Mouse (Mus musculus): ENCODE measurements around the gene 9330182L06Rik. TPM values are rescaled to one million over a fixed set of nuclear protein-coding genes. Genes with fewer than 3 reads are reported as not detected.
A peak's percentile ranks its signal among the peaks of the same experiment; 100 is the strongest.

The 9330182L06Rik gene
- polyA plus RNA-seq, 1 experiment from 2014 or later = 24.9 TPM

DNA sequence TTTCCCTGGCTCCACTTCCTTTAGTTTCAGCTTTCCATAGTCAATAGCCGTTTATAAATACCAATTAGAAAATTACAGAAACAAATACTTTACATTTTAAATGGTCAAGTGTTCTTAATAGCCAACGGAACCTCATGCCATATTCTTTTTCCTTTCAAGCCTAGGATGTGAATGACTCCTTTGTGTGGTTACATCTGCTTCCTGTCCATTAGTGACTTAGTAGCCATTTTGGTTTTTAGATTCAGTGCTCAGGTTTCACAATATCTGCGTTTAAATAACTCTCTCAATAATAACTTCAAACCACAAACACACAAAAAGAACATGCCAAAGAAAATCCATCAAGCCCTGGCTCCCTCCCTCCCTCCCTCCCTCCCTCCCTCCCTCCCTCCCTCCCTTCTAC is 162.8 kb downstream of the 9330182L06Rik start:
- no peak for DNase-seq
- Histone ChIP-seq H3K27me3 (ENCODE audit: control insufficient read depth, insufficient read depth, low read length) (no peaks in the 10 kb centered on the region), H3K9ac (replicated peaks; ENCODE audit: low read length) (no peak overlapping the region), H3K4me1 (ENCODE audit: control insufficient read depth, insufficient read depth, low read length) (no peaks in the 10 kb centered on the region), H3K36me3 (ENCODE audit: control insufficient read depth, insufficient read depth, low read length) (0 out of 2 replicates have a peak, but pooled peaks cover 7% of the 10 kb centered on the region), H3K27ac (replicated peaks; ENCODE audit: low read depth, low read length) (no peak overlapping the region), H3K4me2 (ENCODE audit: low read length) (no peak overlapping the region), H3K4me3 (replicated peaks; ENCODE audit: low read depth, low read length) (no peak overlapping the region), H3K9me3 (ENCODE audit: control insufficient read depth, low read length) (no peaks in the 10 kb centered on the region)
- no peak for ATAC-seq (ENCODE audit: low FRiP score, low TSS enrichment)
- WGBS = 84% methylated on average over 3 of the region's 3 CpGs

DNA sequence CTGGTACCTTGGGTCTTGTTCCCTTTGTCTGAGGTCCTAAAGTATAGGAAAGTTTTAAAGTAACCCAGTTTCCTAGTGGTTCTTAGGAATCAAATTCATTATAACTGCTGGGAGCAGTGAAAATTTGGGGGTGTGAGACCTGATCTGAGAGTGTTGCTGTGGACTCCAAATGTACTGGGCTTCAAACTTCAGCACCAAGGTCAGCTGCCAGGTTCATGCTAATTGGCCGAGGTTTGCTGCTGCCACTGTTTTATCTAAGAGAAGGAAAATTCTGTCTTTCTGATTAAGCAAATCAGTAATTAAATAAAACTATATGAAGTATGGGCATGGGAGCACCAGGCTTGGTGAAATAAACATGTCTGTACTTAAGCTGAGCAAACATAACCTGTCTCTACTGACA is 180.2 kb downstream of the 9330182L06Rik start:
- no peak overlapping the region for H3K27ac ChIP-seq (replicated peaks; ENCODE audit: low read depth, low read length)
- peak; percentile 24 for DNase-seq
- WGBS = 36% methylated on average over 1 of the region's 1 CpGs

DNA sequence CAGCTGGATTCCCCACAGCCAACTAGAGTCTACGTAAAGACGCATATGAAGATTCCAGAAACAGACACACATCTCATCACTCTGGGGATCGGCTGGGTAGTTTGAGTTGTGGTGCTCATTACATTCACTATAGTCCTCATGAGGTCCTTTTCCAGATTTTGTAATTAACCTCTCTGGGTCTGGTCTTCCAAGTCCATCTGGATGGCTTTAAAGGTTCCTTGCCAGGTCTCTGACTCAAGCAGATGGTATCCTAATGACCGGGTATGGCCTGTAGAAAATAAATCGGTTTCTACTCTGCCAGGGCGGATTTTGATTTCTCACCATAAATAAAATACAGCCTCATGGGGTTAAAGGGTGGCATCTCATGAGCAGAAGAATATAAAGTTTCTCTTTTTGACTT is 183.0 kb downstream of the 9330182L06Rik start:
- DNase-seq = no peak
- ATAC-seq (ENCODE audit: low FRiP score, low TSS enrichment) = no peak

More for the DNA sequence above, 180.2 kb downstream of the 9330182L06Rik start:
- H3K9me3 ChIP-seq (ENCODE audit: control insufficient read depth, low read length) = no peaks in the 10 kb centered on the region
- no peak overlapping the region for H3K9ac ChIP-seq (replicated peaks; ENCODE audit: low read length)
- ATAC-seq (ENCODE audit: low FRiP score, low TSS enrichment) = no peak
- no peak overlapping the region for H3K4me2 ChIP-seq (ENCODE audit: low read length)
- 0 out of 2 replicates have a peak, but pooled peaks cover 4% of the 10 kb centered on the region for H3K36me3 ChIP-seq (ENCODE audit: control insufficient read depth, insufficient read depth, low read length)
- H3K4me1 ChIP-seq (ENCODE audit: control insufficient read depth, insufficient read depth, low read length) = no peaks in the 10 kb centered on the region
- H3K4me3 ChIP-seq (replicated peaks; ENCODE audit: low read depth, low read length) = no peak overlapping the region
- H3K27me3 ChIP-seq (ENCODE audit: control insufficient read depth, insufficient read depth, low read length) = no peaks in the 10 kb centered on the region

DNA sequence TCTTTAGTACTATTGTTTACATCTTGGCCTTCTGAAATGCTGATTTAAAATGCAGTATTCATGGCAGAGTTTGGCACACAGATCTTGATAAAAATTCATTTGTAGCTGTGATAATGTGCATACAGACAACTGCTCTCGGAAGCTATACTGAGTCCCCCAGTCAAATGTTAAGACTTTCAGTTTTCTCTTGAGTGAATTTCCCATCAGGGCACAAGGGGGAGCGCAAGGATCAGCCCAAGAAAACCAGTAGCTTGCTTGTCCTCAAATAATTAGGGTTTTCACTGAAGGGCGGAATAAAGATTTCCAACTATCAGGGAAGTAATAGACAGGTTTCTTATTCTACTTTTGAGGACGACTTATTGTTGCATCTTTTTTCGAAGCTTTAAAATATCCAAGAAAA is 183.7 kb downstream of the 9330182L06Rik start:
- WGBS = 46% methylated on average over 5 of the region's 5 CpGs
- DNase-seq (peak; percentile 69), ATAC-seq (ENCODE audit: low FRiP score, low TSS enrichment) (no peak)
- Histone ChIP-seq H3K27ac (replicated peaks; ENCODE audit: low read depth, low read length) (no peak overlapping the region), H3K4me3 (replicated peaks; ENCODE audit: low read depth, low read length) (no peak overlapping the region), H3K27me3 (ENCODE audit: control insufficient read depth, insufficient read depth, low read length) (no peaks in the 10 kb centered on the region), H3K36me3 (ENCODE audit: control insufficient read depth, insufficient read depth, low read length) (no peaks in the 10 kb centered on the region), H3K9ac (replicated peaks; ENCODE audit: low read length) (no peak overlapping the region), H3K4me2 (ENCODE audit: low read length) (no peak overlapping the region), H3K9me3 (ENCODE audit: control insufficient read depth, low read length) (no peaks in the 10 kb centered on the region), H3K4me1 (ENCODE audit: control insufficient read depth, insufficient read depth, low read length) (no peaks in the 10 kb centered on the region)

More for the DNA sequence above, 183.0 kb downstream of the 9330182L06Rik start:
- H3K9me3 ChIP-seq (ENCODE audit: control insufficient read depth, low read length) = no peaks in the 10 kb centered on the region
- H3K4me1 ChIP-seq (ENCODE audit: control insufficient read depth, insufficient read depth, low read length) = no peaks in the 10 kb centered on the region
- no peak overlapping the region for H3K27ac ChIP-seq (replicated peaks; ENCODE audit: low read depth, low read length)
- H3K4me3 ChIP-seq (replicated peaks; ENCODE audit: low read depth, low read length) = no peak overlapping the region
- no peaks in the 10 kb centered on the region for H3K36me3 ChIP-seq (ENCODE audit: control insufficient read depth, insufficient read depth, low read length)
- H3K9ac ChIP-seq (replicated peaks; ENCODE audit: low read length) = no peak overlapping the region
- 93% methylated on average over 6 of the region's 6 CpGs for WGBS
- no peaks in the 10 kb centered on the region for H3K27me3 ChIP-seq (ENCODE audit: control insufficient read depth, insufficient read depth, low read length)
- no peak overlapping the region for H3K4me2 ChIP-seq (ENCODE audit: low read length)

DNA sequence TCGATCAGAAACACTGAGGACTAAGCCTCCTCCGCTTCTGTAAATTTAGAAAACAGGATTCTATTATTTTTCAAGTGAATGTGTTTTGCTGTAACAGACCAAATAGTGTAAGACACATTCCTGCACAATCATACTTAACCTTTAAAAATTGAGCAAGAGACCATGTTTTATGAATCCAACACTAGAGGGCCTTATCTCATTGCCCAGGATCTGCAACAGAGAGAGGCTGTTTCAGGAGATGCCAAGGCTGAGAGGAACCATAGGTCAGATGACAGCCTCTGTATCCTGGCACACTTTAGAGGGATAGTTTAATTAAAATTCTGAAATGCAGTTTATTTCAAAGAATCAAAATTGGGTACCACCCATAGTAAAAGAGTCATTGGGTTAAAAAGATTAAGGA is 187.4 kb downstream of the 9330182L06Rik start:
- ATAC-seq (ENCODE audit: low FRiP score, low TSS enrichment) (no peak), DNase-seq (peak; percentile 37)
- no peak overlapping the region for H3K4me2 ChIP-seq (ENCODE audit: low read length)

DNA sequence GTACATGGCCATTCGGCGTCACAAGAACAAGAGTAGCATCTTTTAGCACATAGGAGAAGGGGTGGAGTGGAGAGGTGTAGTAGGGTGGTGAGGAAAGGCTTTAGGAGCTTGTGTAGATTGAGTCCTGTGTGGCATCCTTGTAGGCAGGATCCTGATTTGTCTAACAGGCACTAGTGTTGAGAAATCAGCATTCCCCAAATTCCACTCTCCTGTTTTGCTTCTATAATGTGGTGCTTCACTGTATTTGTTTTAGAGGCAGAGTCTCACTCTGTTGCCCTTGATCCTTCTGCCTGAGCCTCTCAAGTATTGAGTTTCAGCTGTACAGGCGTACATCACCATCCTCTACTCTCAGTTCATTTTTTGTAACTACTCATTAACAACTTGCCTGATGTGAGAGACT is 211.7 kb downstream of the 9330182L06Rik start:
- DNase-seq (no peak), ATAC-seq (ENCODE audit: low FRiP score, low TSS enrichment) (no peak)
- Histone ChIP-seq H3K27me3 (ENCODE audit: control insufficient read depth, insufficient read depth, low read length) (no peaks in the 10 kb centered on the region), H3K36me3 (ENCODE audit: control insufficient read depth, insufficient read depth, low read length) (no peaks in the 10 kb centered on the region), H3K27ac (replicated peaks; ENCODE audit: low read depth, low read length) (no peak overlapping the region), H3K4me1 (ENCODE audit: control insufficient read depth, insufficient read depth, low read length) (no peaks in the 10 kb centered on the region), H3K9ac (replicated peaks; ENCODE audit: low read length) (no peak overlapping the region), H3K4me3 (replicated peaks; ENCODE audit: low read depth, low read length) (no peak overlapping the region), H3K9me3 (ENCODE audit: control insufficient read depth, low read length) (no peaks in the 10 kb centered on the region), H3K4me2 (ENCODE audit: low read length) (no peak overlapping the region)
- WGBS = 94% methylated on average over 3 of the region's 3 CpGs

More for the DNA sequence above, 187.4 kb downstream of the 9330182L06Rik start:
- H3K27ac ChIP-seq (replicated peaks; ENCODE audit: low read depth, low read length) = no peak overlapping the region
- H3K9me3 ChIP-seq (ENCODE audit: control insufficient read depth, low read length) = no peaks in the 10 kb centered on the region
- 98% methylated on average over 2 of the region's 2 CpGs for WGBS
- no peak overlapping the region for H3K9ac ChIP-seq (replicated peaks; ENCODE audit: low read length)
- no peaks in the 10 kb centered on the region for H3K36me3 ChIP-seq (ENCODE audit: control insufficient read depth, insufficient read depth, low read length)
- no peak overlapping the region for H3K4me3 ChIP-seq (replicated peaks; ENCODE audit: low read depth, low read length)
- no peaks in the 10 kb centered on the region for H3K4me1 ChIP-seq (ENCODE audit: control insufficient read depth, insufficient read depth, low read length)
- no peaks in the 10 kb centered on the region for H3K27me3 ChIP-seq (ENCODE audit: control insufficient read depth, insufficient read depth, low read length)

DNA sequence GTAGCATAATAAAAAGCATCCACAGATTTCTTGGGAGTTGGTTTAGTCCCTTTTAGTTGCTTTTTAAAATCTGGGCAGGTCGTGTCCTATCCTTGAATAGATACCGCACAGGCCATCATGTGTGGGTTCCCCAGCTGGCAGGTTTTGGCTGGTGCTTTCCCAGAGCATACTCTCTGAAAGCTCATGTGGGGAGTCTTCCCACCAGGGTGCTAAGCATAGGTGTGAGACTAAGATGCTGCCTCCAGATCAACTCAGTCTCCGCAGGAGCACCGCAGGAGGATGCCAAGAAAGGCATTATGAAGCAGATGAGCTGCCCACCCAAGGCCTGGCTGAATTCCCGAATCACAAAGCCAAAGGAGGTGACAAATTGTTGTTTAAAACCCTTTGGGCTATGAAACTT is 229.5 kb downstream of the 9330182L06Rik start:
- H3K36me3 ChIP-seq (ENCODE audit: control insufficient read depth, insufficient read depth, low read length) = no peaks in the 10 kb centered on the region
- H3K4me3 ChIP-seq (replicated peaks; ENCODE audit: low read depth, low read length) = no peak overlapping the region
- H3K4me2 ChIP-seq (ENCODE audit: low read length) = no peak overlapping the region
- H3K9ac ChIP-seq (replicated peaks; ENCODE audit: low read length) = no peak overlapping the region
- WGBS = 22% methylated on average over 5 of the region's 5 CpGs
- ATAC-seq (ENCODE audit: low FRiP score, low TSS enrichment) (no peak), DNase-seq (no peak)
- H3K4me1 ChIP-seq (ENCODE audit: control insufficient read depth, insufficient read depth, low read length) = no peaks in the 10 kb centered on the region
- no peaks in the 10 kb centered on the region for H3K27me3 ChIP-seq (ENCODE audit: control insufficient read depth, insufficient read depth, low read length)
- H3K9me3 ChIP-seq (ENCODE audit: control insufficient read depth, low read length) = no peaks in the 10 kb centered on the region
- no peak overlapping the region for H3K27ac ChIP-seq (replicated peaks; ENCODE audit: low read depth, low read length)

DNA sequence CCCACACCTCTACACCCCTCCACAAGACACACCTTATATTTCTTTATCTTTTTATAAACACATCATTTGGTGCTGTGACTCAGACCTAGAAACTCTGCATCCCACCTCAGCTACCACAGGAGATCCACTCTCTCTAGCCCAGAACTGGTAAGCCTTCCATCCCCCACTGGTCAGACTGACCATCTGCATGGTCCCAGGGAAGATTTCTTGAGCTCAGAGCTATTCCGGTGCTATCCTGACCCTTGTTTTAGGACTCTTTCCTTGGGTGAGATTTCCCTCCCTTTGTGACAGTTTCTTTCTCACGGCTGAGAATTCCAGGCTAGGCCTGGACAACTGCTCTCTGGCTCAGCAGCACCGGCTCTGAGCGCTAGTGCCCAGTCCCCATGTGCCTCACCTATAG is 231.3 kb downstream of the 9330182L06Rik start:
- DNase-seq (no peak), ATAC-seq (ENCODE audit: low FRiP score, low TSS enrichment) (0 out of 2 replicates have a peak, but pooled peaks have one; percentile 51)
- WGBS = 80% methylated on average over 4 of the region's 4 CpGs
- Histone ChIP-seq H3K9ac (replicated peaks; ENCODE audit: low read length) (no peak overlapping the region), H3K4me1 (ENCODE audit: control insufficient read depth, insufficient read depth, low read length) (no peaks in the 10 kb centered on the region), H3K4me2 (ENCODE audit: low read length) (no peak overlapping the region), H3K27ac (replicated peaks; ENCODE audit: low read depth, low read length) (no peak overlapping the region), H3K9me3 (ENCODE audit: control insufficient read depth, low read length) (no peaks in the 10 kb centered on the region), H3K4me3 (replicated peaks; ENCODE audit: low read depth, low read length) (no peak overlapping the region), H3K27me3 (ENCODE audit: control insufficient read depth, insufficient read depth, low read length) (no peaks in the 10 kb centered on the region), H3K36me3 (ENCODE audit: control insufficient read depth, insufficient read depth, low read length) (no peaks in the 10 kb centered on the region)

DNA sequence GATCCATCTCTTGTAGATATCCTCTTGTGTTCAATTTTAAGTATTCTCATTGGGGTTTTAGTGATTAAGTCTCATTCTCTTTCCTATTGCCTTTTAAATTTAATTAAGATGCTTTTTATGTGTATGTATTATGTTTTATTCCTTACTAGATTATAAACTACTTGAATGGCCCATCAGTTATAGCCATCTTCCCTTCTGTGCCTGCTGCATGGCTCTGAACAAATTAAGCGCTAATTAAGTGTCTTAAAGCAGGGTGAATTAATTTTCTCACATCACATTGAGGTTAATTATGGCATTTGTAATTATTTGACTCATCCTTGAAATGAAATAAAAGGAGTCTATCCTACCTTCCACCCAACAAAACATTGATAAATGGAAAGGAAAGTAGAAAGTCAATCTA is 245.1 kb downstream of the 9330182L06Rik start:
- Histone ChIP-seq H3K4me1 (ENCODE audit: control insufficient read depth, insufficient read depth, low read length) (no peaks in the 10 kb centered on the region), H3K9me3 (ENCODE audit: control insufficient read depth, low read length) (no peaks in the 10 kb centered on the region), H3K27me3 (ENCODE audit: control insufficient read depth, insufficient read depth, low read length) (no peaks in the 10 kb centered on the region), H3K4me3 (replicated peaks; ENCODE audit: low read depth, low read length) (no peak overlapping the region), H3K36me3 (ENCODE audit: control insufficient read depth, insufficient read depth, low read length) (no peaks in the 10 kb centered on the region), H3K9ac (replicated peaks; ENCODE audit: low read length) (no peak overlapping the region), H3K27ac (replicated peaks; ENCODE audit: low read depth, low read length) (no peak overlapping the region), H3K4me2 (ENCODE audit: low read length) (no peak overlapping the region)
- ATAC-seq (ENCODE audit: low FRiP score, low TSS enrichment) (no peak), DNase-seq (no peak)
- 95% methylated on average over 1 of the region's 1 CpGs for WGBS

All from midbrain, embryonic 14.5 days (tissue).